Mouse (Mus musculus) urinary bladder, postnatal 4 days (tissue): Measurements from ENCODE around the gene Cep78.
A peak's percentile ranks its signal among the peaks of the same experiment; 100 is the strongest.

Experiments
- DNase-seq, 2 experiments: peaks; one replicate each; pipeline ENCODE4 v3.0.0; 2021 to 2022; ENCODE audit warnings: low spot score in 2 of 2

Cep78 gene

DNA sequence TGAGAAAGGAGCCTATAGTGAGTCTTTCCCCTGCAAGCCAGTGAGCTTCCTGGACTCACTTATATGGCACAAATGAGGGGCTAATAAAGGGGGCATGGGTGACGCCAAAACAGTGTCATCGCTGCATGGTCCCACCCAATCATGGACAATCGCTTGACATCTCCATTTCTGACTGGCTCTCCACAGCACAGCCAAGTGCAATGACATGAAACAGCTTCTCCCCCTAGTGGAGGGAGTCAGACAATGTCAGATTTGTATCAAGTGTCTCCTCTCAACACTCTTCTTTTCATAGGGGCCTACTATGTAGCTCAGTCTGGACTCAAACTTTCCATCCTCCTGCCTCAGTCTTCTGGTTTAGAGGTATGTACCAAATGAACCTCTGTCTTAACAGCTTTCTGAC, 19.7 kb downstream of the Cep78 start:
- no peak for DNase-seq

GRCm38 (mm10) chr19:15964533-15964932, 20.3 kb downstream of the Cep78 start:
- no peak for DNase-seq

GRCm38 (mm10) chr19:15963011-15963695, 21.6 kb downstream of the Cep78 start:
- no peak for DNase-seq

DNA sequence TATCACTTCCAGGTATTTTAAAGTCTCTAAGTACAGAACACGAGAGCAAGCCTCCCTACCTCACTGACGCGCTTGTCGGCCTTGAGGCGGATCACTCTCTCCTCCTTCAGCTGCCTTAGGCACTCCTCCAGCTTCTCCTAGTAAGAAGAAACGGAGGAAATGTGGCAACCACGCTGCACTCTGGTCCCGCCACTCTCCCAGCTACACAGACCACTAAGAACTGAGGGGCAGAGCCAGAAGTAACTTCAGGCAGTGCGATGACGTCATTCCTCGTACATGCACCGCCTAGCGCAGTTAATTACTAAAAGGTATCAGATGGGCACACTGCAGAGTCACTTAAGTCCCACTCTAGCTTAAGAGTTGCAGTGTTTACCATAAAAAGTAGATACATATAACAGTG, 22.5 kb downstream of the Cep78 start:
- no peak for DNase-seq

DNA sequence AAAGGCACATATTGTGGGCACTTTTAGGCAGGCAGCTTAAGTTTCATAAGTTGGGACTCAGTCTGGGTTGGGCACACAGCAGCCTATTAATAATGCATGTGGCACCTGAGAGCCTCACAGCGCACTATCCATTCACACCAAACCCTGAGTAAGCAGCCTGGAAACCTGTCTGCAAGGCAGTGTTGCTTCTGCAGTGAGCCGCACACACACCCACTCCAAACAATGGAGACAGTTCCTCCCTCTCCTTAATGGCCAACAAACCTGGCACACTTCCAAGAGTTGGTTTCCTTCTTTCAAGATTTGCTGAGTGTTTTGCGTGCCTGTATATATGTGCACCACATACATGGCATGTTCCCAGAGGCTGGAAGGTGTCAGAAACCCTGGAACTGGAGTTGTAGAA, 34.6 kb downstream of the Cep78 start:
- no peak for DNase-seq

DNA sequence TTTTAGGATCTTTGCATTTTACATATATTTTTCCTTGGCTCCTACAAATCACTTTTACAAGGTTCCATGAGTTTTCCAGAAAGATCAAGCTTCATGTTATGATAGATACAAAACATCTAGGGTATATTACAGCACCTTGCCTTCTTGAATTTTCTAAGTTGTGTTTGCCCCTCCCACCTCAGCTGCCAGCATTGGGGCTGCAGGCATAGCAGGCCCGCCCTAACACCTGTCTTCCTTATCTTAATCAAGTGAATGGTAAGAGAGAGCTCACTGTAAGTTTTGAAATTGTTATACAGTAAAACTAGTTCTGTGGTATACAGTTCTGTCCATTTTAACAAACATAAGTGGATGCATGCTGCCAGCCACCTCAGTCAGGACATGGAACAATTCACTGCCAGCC, 35.9 kb downstream of the Cep78 start:
- no peak for DNase-seq

GRCm38 (mm10) chr19:15948426-15948825, 36.4 kb downstream of the Cep78 start:
- no peak for DNase-seq

GRCm38 (mm10) chr19:15947237-15947636, 37.6 kb downstream of the Cep78 start, which contains the start of gene Psat1:
Gene Psat1 (minus strand): TSS chr19:15947337.
- DNase-seq, result no peak

DNA sequence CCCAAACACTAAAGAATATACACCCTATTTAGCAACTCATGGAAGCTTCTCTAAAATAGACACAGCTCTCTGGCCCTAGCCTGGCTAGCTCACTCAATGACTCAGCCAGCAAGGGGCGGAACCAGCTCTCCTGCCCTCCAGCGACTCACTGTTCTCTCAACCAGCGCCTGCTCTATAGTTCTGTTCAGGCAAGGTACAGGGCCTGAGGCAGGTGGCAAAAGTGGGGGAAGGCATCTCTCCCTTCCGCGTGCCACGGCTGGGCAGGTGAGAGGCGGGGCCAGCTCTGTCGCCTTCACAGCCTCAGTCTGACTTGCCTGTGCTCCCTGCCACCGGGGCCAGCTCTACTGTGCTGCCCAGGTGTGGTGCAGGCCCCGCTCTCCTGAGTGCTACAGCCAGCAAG, 38.1 kb downstream of the Cep78 start:
- no peak for DNase-seq

GRCm38 (mm10) chr19:15943117-15943423, 41.7 kb downstream of the Cep78 start:
- DNase-seq, result no peak

GRCm38 (mm10) chr19:15942421-15943116, 42.2 kb downstream of the Cep78 start:
- DNase-seq, result no peak

DNA sequence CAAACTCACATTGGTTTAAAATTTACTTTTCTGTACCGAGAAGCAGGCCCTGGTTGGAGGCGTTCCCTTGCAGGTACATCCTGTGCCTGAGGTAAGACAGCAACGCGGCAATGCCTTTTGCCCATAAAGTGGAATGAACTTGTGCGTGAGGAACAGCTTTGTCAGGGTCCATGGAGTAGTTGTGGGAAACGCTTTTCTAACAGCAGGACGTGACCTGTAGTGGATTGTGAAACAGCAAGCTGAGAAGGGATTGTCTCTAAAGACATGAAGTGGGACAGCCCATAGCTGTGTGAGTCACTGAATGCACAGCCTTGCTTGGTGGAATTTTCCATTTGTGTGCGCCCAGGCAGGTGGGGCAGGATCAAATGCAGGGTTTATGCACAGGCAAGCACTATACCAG, 43.4 kb downstream of the Cep78 start:
- DNase-seq, result no peak

DNA sequence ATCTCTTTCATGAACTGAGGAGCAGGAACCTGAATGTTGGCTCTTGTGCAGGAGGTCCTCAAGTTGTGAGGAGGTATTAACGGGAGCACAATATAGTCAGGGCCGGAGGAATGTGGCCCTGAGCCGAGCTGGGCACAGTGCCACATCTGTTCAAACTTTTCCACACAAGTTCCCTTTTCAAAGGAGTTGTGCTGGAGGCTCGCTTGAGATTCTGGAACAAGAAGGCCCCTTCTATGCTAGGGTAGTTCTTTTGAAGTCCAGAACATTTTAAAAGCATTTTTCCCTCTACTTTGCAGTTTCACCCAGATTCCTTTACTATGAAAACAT, 59.1 kb downstream of the Cep78 start:
- peak; percentile 71 to 80 for DNase-seq

DNA sequence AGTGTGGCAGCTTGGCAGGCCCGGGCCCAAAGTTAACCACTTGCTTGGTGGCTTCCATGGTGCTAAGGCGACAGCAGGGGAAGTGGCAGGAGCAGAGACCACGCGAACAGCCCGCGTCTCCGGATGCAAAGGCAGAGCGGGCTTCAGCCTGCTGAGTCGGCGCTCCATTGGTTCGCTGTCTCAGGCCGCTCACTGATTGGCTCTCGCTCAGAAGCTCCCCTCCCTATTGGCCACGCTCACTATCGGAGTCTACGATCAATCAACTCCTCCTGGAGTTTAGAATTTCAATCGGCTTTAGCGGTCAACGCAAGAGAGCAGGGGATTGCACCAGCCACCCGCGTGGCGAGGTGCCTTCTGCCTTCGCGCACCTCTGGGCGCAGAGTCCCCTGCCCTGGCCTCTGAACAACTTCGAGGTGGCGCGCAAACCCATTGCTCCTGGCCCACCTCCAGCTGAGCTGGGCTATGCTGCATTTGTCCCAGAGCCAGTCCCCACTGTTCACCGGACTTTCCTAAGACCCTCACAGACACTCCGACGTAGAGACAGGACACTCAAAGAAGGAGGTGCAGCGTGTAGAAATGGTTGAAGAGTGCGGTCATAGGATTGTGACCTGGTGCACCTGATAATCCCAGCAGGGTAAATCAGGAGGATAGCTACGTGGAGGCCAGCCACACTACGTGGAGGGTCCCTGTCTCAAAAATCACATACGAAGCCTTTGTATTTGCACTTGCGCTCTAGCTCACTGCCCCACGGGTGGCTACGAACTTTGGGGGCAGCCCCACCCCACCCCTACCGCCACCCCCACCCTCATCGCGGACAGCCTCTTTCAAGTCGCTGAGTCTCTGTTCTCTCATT, 59.7 kb downstream of the Cep78 start:
- DNase-seq, result peak; percentile 82 to 85

DNA sequence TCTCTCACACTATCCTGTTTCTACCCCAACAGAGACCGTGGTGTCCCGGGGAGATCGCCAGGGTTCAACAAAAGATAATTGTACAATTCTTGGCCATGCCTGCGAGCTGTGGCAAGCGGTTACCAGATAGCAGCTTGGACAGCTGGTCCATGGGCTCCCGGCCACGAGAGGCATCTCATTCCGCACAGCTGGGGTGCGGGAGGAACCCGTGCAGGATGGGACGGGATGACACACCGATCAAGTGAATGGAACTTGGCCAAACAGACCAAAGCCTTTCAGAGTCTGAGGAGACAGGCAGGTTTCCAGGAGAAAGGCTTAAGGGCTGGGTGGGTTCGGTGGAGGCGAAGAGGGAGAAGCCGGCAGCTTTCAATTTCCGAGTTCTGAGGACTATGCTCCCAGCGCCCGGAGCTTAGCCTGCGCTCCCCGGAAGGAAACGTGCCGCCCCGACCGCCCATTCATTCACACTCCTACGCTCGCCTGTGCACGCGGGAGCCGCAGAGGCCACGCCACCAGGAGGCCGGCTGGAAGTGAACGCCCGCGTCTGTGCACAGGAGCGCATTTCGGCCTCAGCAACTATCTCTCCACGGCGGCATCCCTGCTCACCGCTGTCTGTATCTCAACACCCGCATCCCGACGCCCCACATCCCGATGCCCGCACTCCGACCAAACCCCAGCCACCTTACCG, 60.5 kb downstream of the Cep78 start:
- DNase-seq, result peak in 1 of 2 experiments; percentile 41

- no peak for DNase-seq
Measured at GRCm38 (mm10) chr19:15923426-15923825, 61.4 kb downstream of the Cep78 start.

- no peak for DNase-seq
Measured at GRCm38 (mm10) chr19:15919336-15919735, 65.5 kb downstream of the Cep78 start.

DNA sequence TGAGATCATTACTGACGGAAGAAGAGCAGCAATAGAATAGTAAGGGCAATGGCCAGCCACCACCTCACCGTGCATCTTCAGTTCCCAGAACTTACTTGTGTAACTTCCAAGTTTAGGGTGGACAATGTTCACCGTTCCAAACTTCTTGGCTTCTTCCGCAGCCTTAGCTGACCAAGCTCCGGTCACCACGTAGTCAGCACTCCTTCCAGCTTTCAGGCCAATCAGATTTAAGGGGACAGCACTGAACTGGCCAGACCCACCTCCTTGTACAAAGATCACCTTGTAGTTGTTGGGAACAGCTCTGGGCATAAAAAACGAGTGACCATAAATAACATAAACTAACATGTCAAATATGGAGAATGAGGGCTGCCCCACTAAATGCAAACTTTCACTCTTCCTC, 66.7 kb downstream of the Cep78 start:
- DNase-seq, result no peak

DNA sequence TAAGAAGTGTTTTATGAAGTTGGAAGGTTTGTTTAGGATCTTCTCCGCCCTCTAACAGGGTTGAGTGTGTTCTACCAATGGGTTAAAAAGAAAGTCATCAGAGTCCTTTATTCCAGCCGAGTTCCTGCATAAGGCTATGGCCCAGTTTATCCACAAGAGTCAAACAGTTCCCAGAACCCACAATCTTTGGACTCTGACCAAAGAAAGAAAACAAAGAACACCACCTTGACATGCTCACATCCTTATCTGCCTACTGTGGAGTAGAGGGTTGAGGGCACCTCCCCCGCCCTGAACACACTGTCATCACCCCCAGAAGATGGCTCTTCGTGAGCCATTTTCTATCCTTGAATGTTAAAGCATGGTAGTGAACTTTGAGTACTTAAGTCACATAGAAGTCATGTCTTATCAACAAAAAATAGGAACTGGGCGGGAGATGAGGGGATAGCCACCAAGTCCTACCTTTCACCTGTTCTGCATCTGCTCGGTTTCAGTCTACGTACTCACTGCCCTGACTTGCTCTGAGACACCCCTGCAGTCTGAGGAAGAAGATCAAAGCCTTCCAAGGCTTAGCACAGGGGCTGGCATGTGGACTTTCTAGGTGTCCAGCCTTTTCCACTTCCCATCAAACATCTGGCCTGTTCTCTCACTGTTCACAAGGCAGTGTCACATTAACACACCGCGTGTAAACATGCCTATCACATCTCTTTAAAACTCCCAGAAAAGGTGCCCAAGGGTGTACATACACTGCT, 71.4 kb downstream of the Cep78 start:
- DNase-seq, result no peak

- no peak for DNase-seq
Measured at GRCm38 (mm10) chr19:15911441-15911840, 73.3 kb downstream of the Cep78 start.

- no peak for DNase-seq
Measured at GRCm38 (mm10) chr19:15910987-15911386, 73.8 kb downstream of the Cep78 start.

DNA sequence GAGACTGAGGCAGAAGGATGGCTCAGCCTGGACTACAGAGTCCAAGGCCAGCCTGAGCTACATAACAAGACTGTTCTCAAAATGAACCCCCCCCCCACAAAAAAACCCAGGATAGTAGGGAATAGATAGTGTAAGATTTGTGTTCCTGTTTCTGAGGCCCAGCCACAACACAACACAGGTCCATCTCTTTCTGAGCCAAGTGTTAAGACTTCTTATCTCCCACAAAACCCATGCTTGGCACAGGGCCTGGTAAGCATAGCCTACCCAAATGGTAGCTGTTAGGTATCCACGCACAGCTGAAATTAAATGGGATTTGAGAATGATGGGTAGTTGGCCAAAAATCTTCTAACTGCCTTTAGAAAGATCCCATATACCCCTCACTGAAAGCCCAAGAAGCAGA, 74.3 kb downstream of the Cep78 start:
- no peak for DNase-seq
